Mouse (Mus musculus) MEL (cell line): ENCODE data around the gene Col12a1. TPM values are rescaled to one million over a fixed set of nuclear protein-coding genes. Genes with fewer than 3 reads are reported as not detected.

ENCODE experiments used
- DNase-seq: peaks from one replicate; pipeline ENCODE4 v3.0.0; 2011; ENCODE audit warnings: low read depth, low spot score
- H3K27ac ChIP-seq: 2 replicates; pipeline ENCODE4 v1.5.1; 2012; ENCODE audit warnings: low read depth, mild to moderate bottlenecking, control low read depth, low read length, moderate library complexity; ENCODE audit not compliant: control insufficient read depth
- H3K27me3 ChIP-seq, 2 experiments: fragments of 150-350 bp in 1 of 2; sonication (generic) in 1 of 2; 2 replicates each; pipeline ENCODE4 v1.6.1; 2012; ENCODE audit warnings: low read length in 2 of 2, mild to moderate bottlenecking in 2 of 2, improper control_type of control experiment in 1 of 2, moderate library complexity in 1 of 2; ENCODE audit not compliant: insufficient read depth in 2 of 2, control insufficient read depth in 1 of 2
- H3K36me3 ChIP-seq, 2 experiments: 2 replicates each; pipeline ENCODE4 v1.6.1; 2012 to 2014; ENCODE audit warnings: low read length in 2 of 2, improper control_type of control experiment in 1 of 2, inconsistent platforms in 1 of 2, mild to moderate bottlenecking in 1 of 2; ENCODE audit not compliant: insufficient read depth in 2 of 2, control insufficient read depth in 1 of 2
- H3K4me1 ChIP-seq, 2 experiments: fragments of 150-350 bp in 1 of 2; sonication (generic) in 1 of 2; 2 replicates each; pipeline ENCODE4 v1.6.1; 2012; ENCODE audit warnings: low read length in 2 of 2, improper control_type of control experiment in 1 of 2, mild to moderate bottlenecking in 1 of 2; ENCODE audit not compliant: insufficient read depth in 2 of 2, control insufficient read depth in 1 of 2
- H3K4me3 ChIP-seq, 2 experiments: fragments of 150-350 bp in 1 of 2; sonication (generic) in 1 of 2; 2 replicates each; pipeline ENCODE4 v1.5.1; 2012; ENCODE audit warnings: low read depth in 2 of 2, low read length in 2 of 2, mild to moderate bottlenecking in 2 of 2, moderate library complexity in 2 of 2, control low read depth in 1 of 2, improper control_type of control experiment in 1 of 2; ENCODE audit not compliant: control insufficient read depth in 1 of 2, insufficient read depth in 1 of 2
- H3K79me2 ChIP-seq: 2 replicates; pipeline ENCODE4 v1.6.1; 2012; ENCODE audit warnings: mild to moderate bottlenecking, low read length, moderate library complexity; ENCODE audit not compliant: control insufficient read depth, poor library complexity, insufficient read depth
- H3K9ac ChIP-seq: 2 replicates; pipeline ENCODE4 v1.6.1; 2012; ENCODE audit warnings: low read depth, mild to moderate bottlenecking, control low read depth, low read length, moderate library complexity; ENCODE audit not compliant: control insufficient read depth, poor library complexity, severe bottlenecking
- H3K9me3 ChIP-seq: fragments of 150-350 bp; sonication (generic); replicated peaks from 2 replicates; pipeline ENCODE4 v1.6.1; 2012; ENCODE audit warnings: mild to moderate bottlenecking, low read length, improper control_type of control experiment, moderate library complexity; ENCODE audit not compliant: insufficient read depth
- CHD2 ChIP-seq: IDR thresholded peaks from 2 replicates; pipeline ENCODE4 v1.6.1; 2011; ENCODE audit warnings: low read length, improper control_type of control experiment
- CTCF ChIP-seq, 3 experiments: IDR thresholded peaks in 2 of 3; conservative IDR thresholded peaks in 1 of 3; 2 replicates each; pipeline ENCODE4 v1.5.1; 2011 to 2012; ENCODE audit warnings: low read length in 3 of 3, low read depth in 2 of 3, mild to moderate bottlenecking in 2 of 3, improper control_type of control experiment in 1 of 3, inconsistent platforms in 1 of 3, mixed read lengths in 1 of 3, moderate library complexity in 1 of 3; ENCODE audit not compliant: control insufficient read depth in 1 of 3, insufficient read depth in 1 of 3, poor library complexity in 1 of 3, severe bottlenecking in 1 of 3
- HCFC1 ChIP-seq: IDR thresholded peaks from 2 replicates; pipeline ENCODE4 v1.6.1; 2012; ENCODE audit warnings: low read depth, mild to moderate bottlenecking, inconsistent platforms, low read length, improper control_type of control experiment, moderate library complexity
- JUND ChIP-seq: IDR thresholded peaks from 2 replicates; pipeline ENCODE4 v1.6.1; 2011; ENCODE audit warnings: low read depth, mild to moderate bottlenecking, improper control_type of control experiment, low read length
- KAT2A ChIP-seq: conservative IDR thresholded peaks from 2 replicates; pipeline ENCODE4 v1.6.1; 2012; ENCODE audit warnings: low read depth, low read length, improper control_type of control experiment, inconsistent platforms
- MAX ChIP-seq: IDR thresholded peaks from 2 replicates; pipeline ENCODE4 v1.6.1; 2011; ENCODE audit warnings: low read length, improper control_type of control experiment
- MEF2A ChIP-seq: IDR thresholded peaks from 2 replicates; pipeline ENCODE4 v1.6.1; 2014; ENCODE audit warnings: low read depth, mild to moderate bottlenecking, inconsistent platforms, low read length, improper control_type of control experiment; ENCODE audit not compliant: poor library complexity, insufficient replicate concordance, severe bottlenecking; ENCODE audit errors: extremely low read depth
- POLR2AphosphoS5 ChIP-seq: IDR thresholded peaks from 2 replicates; pipeline ENCODE4 v1.6.1; 2012; ENCODE audit warnings: low read depth, borderline replicate concordance, mild to moderate bottlenecking, inconsistent platforms, low read length, moderate library complexity, mixed read lengths
- RAD21 ChIP-seq: IDR thresholded peaks from 2 replicates; pipeline ENCODE4 v1.6.1; 2011; ENCODE audit warnings: mild to moderate bottlenecking, low read depth, low read length, improper control_type of control experiment
- SIN3A ChIP-seq: IDR thresholded peaks from 2 replicates; pipeline ENCODE4 v1.6.1; 2012; ENCODE audit warnings: low read length, improper control_type of control experiment, inconsistent platforms
- SMC3 ChIP-seq: IDR thresholded peaks from 2 replicates; pipeline ENCODE4 v1.6.1; 2011; ENCODE audit warnings: low read depth, low read length, improper control_type of control experiment
- USF1 ChIP-seq: IDR thresholded peaks from 2 replicates; pipeline ENCODE4 v1.6.1; 2014; ENCODE audit warnings: low read depth, mild to moderate bottlenecking, inconsistent platforms, low read length, improper control_type of control experiment, moderate library complexity
- ZC3H11A ChIP-seq: IDR thresholded peaks from 2 replicates; pipeline ENCODE4 v1.6.1; 2012; ENCODE audit warnings: low read depth, mild to moderate bottlenecking, inconsistent platforms, low read length, improper control_type of control experiment
- ZKSCAN1 ChIP-seq: IDR thresholded peaks from 2 replicates; pipeline ENCODE4 v1.6.1; 2012; ENCODE audit warnings: low read depth, mild to moderate bottlenecking, inconsistent platforms, low read length, improper control_type of control experiment, moderate library complexity
- polyA plus RNA-seq, 2 experiments: library from polyadenylated mRNA; stranded (reverse) in 1 of 2; unstranded in 1 of 2; fragments of >175 nt in 1 of 2; fragments of >200 nt in 1 of 2; gene quantifications; 2 replicates each; pipeline versions ENCODE4 v1.2.1 to v1.2.4; 2012; ENCODE audit warnings: low replicate concordance in 2 of 2, low read depth in 1 of 2; ENCODE audit not compliant: insufficient read length in 2 of 2, insufficient read depth in 1 of 2, missing spikeins in 1 of 2
- total RNA-seq: library from RNA; depleted of rRNA; stranded (reverse); fragments of 300-350 nt; gene quantifications from 2 replicates; pipeline ENCODE4 v1.2.3, GENCODE M21; 2012

Col12a1 gene
- total and polyA plus RNA-seq, 3 experiments, result 0.13 TPM; not detected in 2

GRCm38 (mm10) chr9:79716909-79717835 lies 1.5 kb downstream of the Col12a1 start:
- no peaks in the 10 kb centered on the region for H3K27me3 ChIP-seq
- no peak overlapping the region for H3K4me3 ChIP-seq
- H3K36me3 ChIP-seq, result no peaks in the 10 kb centered on the region
- no peak overlapping the region for H3K9ac ChIP-seq
- no peak overlapping the region for H3K27ac ChIP-seq
- TF ChIP-seq MEF2A (no peak), JUND (no peak), RAD21 (peak; percentile 75), ZC3H11A (peak; percentile 51), POLR2AphosphoS5 (no peak), SMC3 (peak; percentile 63), CHD2 (no peak), CTCF (IDR thresholded peaks at IDR 0.05 in 2 of 3, conservative IDR thresholded peaks at IDR 0.05 in 1 of 3; ENCODE audit: control insufficient read depth in 1 of 3, insufficient read depth in 1 of 3, low read depth in 2 of 3, low read length in 3 of 3, poor library complexity in 1 of 3, severe bottlenecking in 1 of 3) (peak; percentile 5 to 76 (median 38); a peak in 4 of 6 replicates)
- H3K79me2 ChIP-seq, result no peaks in the 10 kb centered on the region
- H3K4me1 ChIP-seq, result no peaks in the 10 kb centered on the region
- peak; percentile 44 for DNase-seq
- no peaks in the 10 kb centered on the region for H3K9me3 ChIP-seq

GRCm38 (mm10) chr9:79716496-79716895 lies 2.1 kb downstream of the Col12a1 start:
- H3K27ac ChIP-seq, result no peak overlapping the region
- no peaks in the 10 kb centered on the region for H3K27me3 ChIP-seq
- H3K36me3 ChIP-seq, result no peaks in the 10 kb centered on the region
- no peak for DNase-seq
- no peaks in the 10 kb centered on the region for H3K4me1 ChIP-seq
- TF ChIP-seq ZKSCAN1 (no peak), RAD21 (no peak), KAT2A (no peak), USF1 (no peak), SMC3 (no peak), MAX (no peak), ZC3H11A (no peak), SIN3A (no peak), HCFC1 (no peak)
- no peaks in the 10 kb centered on the region for H3K79me2 ChIP-seq
- H3K4me3 ChIP-seq, result no peak overlapping the region
- no peak overlapping the region for H3K9ac ChIP-seq
- H3K9me3 ChIP-seq, result no peaks in the 10 kb centered on the region
